Mouse (Mus musculus) right cerebral cortex, postnatal 14 days (tissue): ENCODE measurements at regions not wholly inside any gene's neighbourhood (a gene's known extent, or its start where the extent isn't known, plus 50 kb on each side); places are given as distances from the start of the nearest gene placed in this dataset.
"Not testable (repeated sequence)": the region's sequence is repeated elsewhere in the genome, so short reads cannot be mapped to it uniquely, and the experiment has no call there.

Source experiments
- DNase-seq: peaks from one replicate; pipeline ENCODE4 v3.0.0; 2022

DNA sequence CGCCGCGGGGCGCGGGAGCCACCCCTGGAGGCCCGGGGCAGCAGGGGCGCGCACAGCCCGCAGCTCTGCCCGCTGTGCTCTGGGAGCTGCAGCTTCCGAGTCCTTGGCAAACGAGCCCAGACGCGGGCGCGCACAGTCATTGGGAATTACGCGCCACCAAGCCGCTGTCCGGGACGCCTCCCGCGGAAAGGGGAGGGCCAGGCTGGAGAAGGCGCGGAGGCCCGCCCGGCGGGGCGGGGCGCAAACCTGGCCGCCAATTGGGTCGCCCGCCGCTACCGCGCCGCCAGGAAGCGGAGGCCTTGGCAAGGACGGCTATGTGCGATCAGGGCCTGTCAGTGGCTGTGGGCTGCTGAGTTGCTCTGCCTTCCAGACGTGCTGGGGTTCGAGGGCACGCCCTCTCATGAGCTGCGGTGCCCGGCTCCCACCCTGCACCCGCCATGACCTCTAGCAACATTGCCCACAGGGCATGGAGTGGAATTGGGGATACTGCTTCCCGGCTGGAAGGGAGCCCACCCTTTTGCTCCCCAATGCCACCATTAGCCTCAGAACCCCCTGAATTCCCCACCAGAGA lies 739.1 kb upstream of the Ywhaq start:
- peak; percentile 9 for DNase-seq

DNA sequence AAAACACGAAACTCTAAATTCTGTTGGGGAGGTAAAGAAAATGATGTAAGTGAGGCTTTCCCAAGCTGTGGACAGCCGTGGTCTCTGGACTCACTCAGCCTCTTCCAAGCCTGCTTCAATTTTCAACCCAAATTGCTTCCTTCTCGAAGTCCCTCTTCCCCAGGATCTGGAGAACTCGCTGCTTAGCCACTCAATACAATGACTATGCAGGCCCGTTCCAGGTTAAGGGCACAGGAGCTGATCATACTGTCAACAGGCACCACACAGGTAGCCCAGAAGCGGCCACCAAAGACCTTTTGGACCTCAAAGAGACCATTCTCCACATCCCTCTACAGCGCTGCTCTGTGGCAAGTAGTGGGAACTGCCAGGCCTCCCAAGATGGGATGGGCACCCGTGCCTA lies 737.9 kb upstream of the Ywhaq start:
- not testable (repeated sequence) for DNase-seq
